Mouse (Mus musculus): ENCODE results near the gene Sostdc1.

GRCm38 (mm10) chr12:36333837-36334281, 19.9 kb downstream of the Sostdc1 start:
- TF ChIP-seq POLR2A (IDR thresholded peaks at IDR 0.05; ENCODE audit: low read depth, low read length) = no peak
- TF ChIP-seq CTCF (IDR thresholded peaks at IDR 0.05; ENCODE audit: extremely low read depth, insufficient read length, insufficient replicate concordance, low read depth, low read length) = no peak

Data from small intestine, adult 2 months (tissue).